Mouse (Mus musculus) heart, postnatal 0 days (tissue): ENCODE measurements at regions not wholly inside any gene's neighbourhood (a gene's known extent, or its start where the extent isn't known, plus 50 kb on each side); places are given as distances from the start of the nearest gene placed in this dataset.

Experiments used
- ATAC-seq: fragments of 200-750 bp; cut with Nextera tagmentation; 2 replicates; pipeline ENCODE4 v1.8.0; 2017; ENCODE audit warnings: low read depth, moderate number of reproducible peaks, moderate library complexity; ENCODE audit not compliant: insufficient read depth
- DNase-seq: peaks from one replicate; pipeline ENCODE4 v3.0.0-alpha.2; 2016; ENCODE audit warnings: low spot score
- H3K27ac ChIP-seq: fragments of 300-500 bp; sonication (generic); 2 replicates; pipeline ENCODE4 v1.5.1; 2014; ENCODE audit warnings: low read depth, mild to moderate bottlenecking
- H3K27me3 ChIP-seq: fragments of 300-500 bp; sonication (generic); 2 replicates; pipeline ENCODE4 v1.6.1; 2014; ENCODE audit warnings: low read length, mixed read lengths; ENCODE audit not compliant: control insufficient read depth, insufficient read depth
- H3K36me3 ChIP-seq: fragments of 300-500 bp; sonication (generic); replicated peaks from 2 replicates; pipeline ENCODE4 v1.6.1; 2014; ENCODE audit warnings: low read length, mixed read lengths; ENCODE audit not compliant: control insufficient read depth, insufficient read depth
- H3K4me1 ChIP-seq: fragments of 300-500 bp; sonication (generic); 2 replicates; pipeline ENCODE4 v1.6.1; 2014; ENCODE audit warnings: antibody characterized with exemption; ENCODE audit not compliant: control insufficient read depth, insufficient read depth
- H3K4me2 ChIP-seq: fragments of 300-500 bp; sonication (generic); 2 replicates; pipeline ENCODE4 v1.6.1; 2014; ENCODE audit warnings: low read depth, mild to moderate bottlenecking, low read length, moderate library complexity
- H3K4me3 ChIP-seq: fragments of 300-500 bp; sonication (generic); 2 replicates; pipeline ENCODE4 v1.5.1; 2014; ENCODE audit warnings: low read depth, low read length
- H3K9ac ChIP-seq: fragments of 300-500 bp; sonication (generic); replicated peaks from 2 replicates; pipeline ENCODE4 v1.6.1; 2014; ENCODE audit warnings: low read depth, low read length, mixed read lengths
- H3K9me3 ChIP-seq: fragments of 300-500 bp; sonication (generic); replicated peaks from 2 replicates; pipeline ENCODE4 v1.6.1; 2016; ENCODE audit warnings: low read length; ENCODE audit not compliant: control insufficient read depth
- CTCF ChIP-seq: IDR thresholded peaks from 2 replicates; pipeline ENCODE4 v1.5.1; 2016; ENCODE audit warnings: antibody characterized with exemption, control low read depth, low read depth
- EP300 ChIP-seq: IDR thresholded peaks from 2 replicates; pipeline ENCODE4 v1.6.1; 2016; ENCODE audit warnings: antibody characterized with exemption, low read depth
- WGBS: fragments of 180-500 bp; shearing (Covaris S2); extraction: QIAGEN DNeasy Blood & Tissue Kit; methylation state at CpG from one replicate; pipeline ENCODE4 v1.1.7; 2014; 5-methylcytosine and 5-hydroxymethylcytosine counted together

DNA sequence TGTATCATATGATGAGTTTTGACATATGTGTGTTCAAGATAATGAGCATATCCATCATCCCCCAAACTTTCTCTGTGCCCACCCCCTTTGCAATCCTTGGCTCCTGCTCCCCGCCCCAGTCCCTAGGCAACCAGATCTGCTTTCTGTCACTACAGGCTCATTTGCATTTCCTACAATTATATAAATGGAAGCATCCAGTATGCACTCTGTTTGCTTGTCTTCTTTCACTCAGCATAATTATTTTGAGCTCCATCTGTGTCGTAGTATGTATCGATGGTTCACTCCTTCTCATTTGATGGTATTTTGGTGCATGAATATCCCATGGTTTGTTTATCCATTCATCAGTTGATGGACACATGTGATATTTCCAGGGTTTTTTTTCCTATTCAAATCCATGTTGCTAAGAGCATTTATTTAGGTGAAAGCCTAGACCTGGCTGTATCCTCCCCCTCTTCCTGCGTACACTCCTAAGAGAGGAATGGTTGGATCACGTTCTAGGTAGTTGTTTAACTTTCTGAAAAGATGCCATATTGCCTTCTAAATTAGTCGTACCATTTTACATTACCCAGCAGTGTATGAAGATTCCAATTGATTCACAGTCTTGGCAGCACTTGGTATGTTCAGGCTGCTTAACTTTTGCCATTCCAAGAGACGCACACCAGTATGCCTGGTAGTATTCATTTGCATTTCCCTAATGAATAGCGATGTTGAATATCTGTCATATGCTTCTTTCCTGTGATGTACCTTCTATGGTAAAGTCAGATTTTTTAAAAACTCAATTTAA is 127.1 kb upstream of the Gm4791 start:
- H3K4me1 ChIP-seq, result no peaks in the 10 kb centered on the region
- ATAC-seq, result no peak
- no peak overlapping the region for H3K9ac ChIP-seq
- H3K9me3 ChIP-seq, result no peaks in the 10 kb centered on the region
- TF ChIP-seq CTCF, result no peak
- TF ChIP-seq EP300, result no peak
- no peak overlapping the region for H3K4me2 ChIP-seq
- no peak overlapping the region for H3K4me3 ChIP-seq
- 81% methylated on average over 8 of the region's 8 CpGs for WGBS
- H3K27me3 ChIP-seq, result no peaks in the 10 kb centered on the region
- H3K27ac ChIP-seq, result no peak overlapping the region
- H3K36me3 ChIP-seq, result no peaks in the 10 kb centered on the region
- no peak for DNase-seq

- Histone ChIP-seq H3K4me3 (no peak overlapping the region), H3K27ac (no peak overlapping the region), H3K4me2 (no peak overlapping the region), H3K9ac (no peak overlapping the region), H3K36me3 (no peaks in the 10 kb centered on the region), H3K9me3 (0 out of 2 replicates have a peak, but pooled peaks cover 4% of the 10 kb centered on the region), H3K27me3 (no peaks in the 10 kb centered on the region), H3K4me1 (no peaks in the 10 kb centered on the region)
- DNase-seq, result no peak
- ATAC-seq, result no peak
- WGBS, result 24% methylated on average over 4 of the region's 4 CpGs
- TF ChIP-seq CTCF (no peak), EP300 (no peak)
Measured at GRCm38 (mm10) chr9:46863934-46864333, 134.6 kb upstream of the Gm4791 start.

GRCm38 (mm10) chr9:46851753-46852152 is 146.8 kb upstream of the Gm4791 start:
- ATAC-seq (no peak), DNase-seq (no peak)
- H3K4me2 ChIP-seq, result no peak overlapping the region
- H3K4me3 ChIP-seq, result no peak overlapping the region
- H3K27ac ChIP-seq, result no peak overlapping the region
- no peaks in the 10 kb centered on the region for H3K36me3 ChIP-seq
- TF ChIP-seq CTCF, result no peak
- WGBS, result 91% methylated on average over 13 of the region's 13 CpGs
- H3K9ac ChIP-seq, result no peak overlapping the region
- H3K4me1 ChIP-seq, result no peaks in the 10 kb centered on the region
- 0 out of 2 replicates have a peak, but pooled peaks cover 3% of the 10 kb centered on the region for H3K27me3 ChIP-seq
- H3K9me3 ChIP-seq, result no peaks in the 10 kb centered on the region

DNA sequence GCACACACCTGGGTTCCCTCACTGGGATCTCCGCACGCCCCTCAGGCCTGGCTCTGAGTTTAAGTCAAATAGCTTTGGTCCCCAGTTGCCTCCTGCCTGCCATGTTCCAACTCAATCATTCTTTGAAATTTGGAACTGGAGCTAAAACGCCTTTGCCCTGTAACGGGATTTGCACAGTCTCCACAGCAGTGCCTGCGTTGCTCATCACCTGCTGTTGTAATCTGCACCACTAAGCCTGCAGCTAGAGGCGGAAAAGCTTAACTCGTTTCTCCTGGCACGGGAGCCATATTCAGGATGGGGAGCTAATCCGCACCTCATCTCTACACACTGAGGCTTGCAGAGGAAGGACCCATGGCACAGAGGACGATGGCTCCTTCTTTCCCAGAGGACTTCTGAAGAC is 147.2 kb upstream of the Gm4791 start:
- no peak for ATAC-seq
- Histone ChIP-seq H3K4me1 (no peaks in the 10 kb centered on the region), H3K4me2 (no peak overlapping the region), H3K9ac (no peak overlapping the region), H3K36me3 (no peaks in the 10 kb centered on the region), H3K27ac (no peak overlapping the region), H3K4me3 (no peak overlapping the region), H3K27me3 (0 out of 2 replicates have a peak, but pooled peaks cover 3% of the 10 kb centered on the region), H3K9me3 (no peaks in the 10 kb centered on the region)
- TF ChIP-seq EP300 (no peak), CTCF (no peak)
- WGBS, result 76% methylated on average over 10 of the region's 10 CpGs
- no peak for DNase-seq

DNA sequence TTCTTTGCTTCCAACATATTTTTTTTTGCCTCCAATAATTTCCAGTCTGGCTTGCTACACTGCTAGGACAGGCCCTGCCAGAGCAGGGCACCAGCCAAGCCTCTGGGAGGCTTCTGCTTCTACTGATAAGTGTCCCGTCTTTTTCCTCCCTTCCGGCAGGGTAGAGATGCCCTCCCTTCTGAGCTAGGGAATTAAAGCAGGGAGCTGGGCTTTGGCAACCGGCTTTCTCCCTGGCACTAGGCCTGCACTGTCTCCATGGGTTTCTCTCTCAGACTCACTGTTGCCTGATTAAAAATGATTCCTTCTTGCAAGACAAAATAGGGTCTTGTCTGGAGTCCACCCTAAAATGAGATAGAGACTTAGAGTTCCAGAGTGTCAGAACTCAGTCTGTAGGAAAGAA is 153.3 kb upstream of the Gm4791 start:
- no peaks in the 10 kb centered on the region for H3K4me1 ChIP-seq
- H3K9me3 ChIP-seq, result no peaks in the 10 kb centered on the region
- no peak overlapping the region for H3K9ac ChIP-seq
- H3K4me3 ChIP-seq, result no peak overlapping the region
- 20% methylated on average over 3 of the region's 3 CpGs for WGBS
- H3K27ac ChIP-seq, result no peak overlapping the region
- ATAC-seq, result no peak
- H3K27me3 ChIP-seq, result 0 out of 2 replicates have a peak, but pooled peaks cover 3% of the 10 kb centered on the region
- H3K36me3 ChIP-seq, result no peaks in the 10 kb centered on the region
- no peak for DNase-seq
- no peak overlapping the region for H3K4me2 ChIP-seq
- TF ChIP-seq CTCF (no peak), EP300 (no peak)

GRCm38 (mm10) chr9:46843781-46844180 is 154.8 kb upstream of the Gm4791 start:
- WGBS, result 82% methylated on average over 7 of the region's 7 CpGs
- Histone ChIP-seq H3K36me3 (no peaks in the 10 kb centered on the region), H3K9me3 (no peaks in the 10 kb centered on the region)

More at GRCm38 (mm10) chr9:46843781-46844180, 154.8 kb upstream of the Gm4791 start:
- DNase-seq (no peak), ATAC-seq (no peak)
- H3K27me3 ChIP-seq, result 0 out of 2 replicates have a peak, but pooled peaks cover 3% of the 10 kb centered on the region
- H3K4me3 ChIP-seq, result no peak overlapping the region
- H3K4me2 ChIP-seq, result no peak overlapping the region
- no peak overlapping the region for H3K27ac ChIP-seq
- no peaks in the 10 kb centered on the region for H3K4me1 ChIP-seq
- H3K9ac ChIP-seq, result no peak overlapping the region
- no peak for TF ChIP-seq CTCF
- no peak for TF ChIP-seq EP300
